Mouse (Mus musculus) C2C12 (cell line): Measurements from ENCODE around the gene Abca5.

ENCODE experiments used
- CTCF ChIP-seq: IDR thresholded peaks from one replicate; pipeline ENCODE4 v1.5.1; 2011; ENCODE audit not compliant: control insufficient read depth, insufficient read depth, insufficient read length
- MAX ChIP-seq: IDR thresholded peaks from one replicate; pipeline ENCODE4 v1.6.1; 2011; ENCODE audit warnings: mild to moderate bottlenecking, control low read depth
- MYOG ChIP-seq: IDR thresholded peaks from one replicate; pipeline ENCODE4 v1.6.1; 2011; ENCODE audit not compliant: control insufficient read depth, insufficient read length; ENCODE audit errors: extremely low read depth

GRCm38 (mm10) chr11:110252256-110252655 is 85.3 kb downstream of the Abca5 start:
- no peak for TF ChIP-seq MYOG
- no peak for TF ChIP-seq CTCF
- no peak for TF ChIP-seq MAX
